ENCODE assay signal across 20 mouse cellular contexts in genomic region chr11:36277903-36278215, GRCm38 (mm10).
"Had no signal": no experiment of that assay in that cellular context is flagged by ENCODE, and none has a peak within 500 bp of the region (broad histone marks: within the 10 kb centered on the region; RNA-seq: fewer than 3 reads in every experiment).

No protein-coding gene starts in this region.

- H3K4me1 ChIP-seq: liver, embryonic 13.5 days; liver, embryonic 15.5 days had no signal

- DNase-seq: gastrocnemius, adult 2 months; gastrocnemius, postnatal 10 days; gastrocnemius, postnatal 25 days; heart, adult 18-20 months; heart, postnatal 10 days; heart, postnatal 4 days; liver; liver, embryonic 13.5 days; liver, postnatal 0 days had no signal

- H3K9me3 ChIP-seq: heart, embryonic 10.5 days; heart, embryonic 12.5 days; hindbrain, embryonic 10.5 days; hindbrain, embryonic 12.5 days; intestine, embryonic 15.5 days; liver, embryonic 13.5 days; liver, embryonic 15.5 days had no signal

- H3K4me3 ChIP-seq: heart, embryonic 10.5 days; heart, embryonic 12.5 days; hindbrain, embryonic 10.5 days; hindbrain, embryonic 12.5 days; intestine, embryonic 15.5 days; left cerebral cortex, adult 2 months; liver, embryonic 13.5 days; liver, embryonic 15.5 days had no signal

- ATAC-seq: inflammation-experienced regulatory T-cells, adult 6 months; intestine, embryonic 15.5 days; intestine, postnatal 0 days; liver, postnatal 0 days had no signal

- H3K27ac ChIP-seq: gastrocnemius, adult 2 months; heart, embryonic 10.5 days; hindbrain, embryonic 10.5 days; hindbrain, embryonic 12.5 days; hindbrain, embryonic 14.5 days; intestine, embryonic 15.5 days; left cerebral cortex, adult 2 months; liver, embryonic 13.5 days; liver, embryonic 15.5 days had no signal

- H3K9ac ChIP-seq: heart, embryonic 12.5 days; hindbrain, embryonic 12.5 days; hindbrain, embryonic 14.5 days; intestine, embryonic 15.5 days; liver, embryonic 13.5 days; liver, embryonic 15.5 days; liver, postnatal 0 days had no signal

- H3K36me3 ChIP-seq: heart, embryonic 10.5 days; heart, embryonic 12.5 days; hindbrain, embryonic 10.5 days; hindbrain, embryonic 12.5 days; intestine, embryonic 15.5 days; liver, embryonic 13.5 days; liver, embryonic 15.5 days had no signal

- H3K27me3 ChIP-seq: heart, embryonic 12.5 days; hindbrain, embryonic 12.5 days; intestine, embryonic 15.5 days; liver, embryonic 13.5 days; liver, embryonic 15.5 days had no signal

- H3K4me2 ChIP-seq: heart, embryonic 12.5 days; hindbrain, embryonic 12.5 days; hindbrain, embryonic 14.5 days; liver, embryonic 11.5 days; liver, embryonic 13.5 days; liver, embryonic 15.5 days had no signal
